Mouse (Mus musculus) G1E (cell line): ENCODE measurements around the gene Lmf1.

Experiments used
- CTCF ChIP-seq: IDR thresholded peaks from 2 replicates; pipeline ENCODE4 v1.5.1; 2012; ENCODE audit warnings: low read depth, low read length, inconsistent platforms, mixed read lengths
- GATA1 ChIP-seq: IDR thresholded peaks from 2 replicates; pipeline ENCODE4 v1.6.1; 2012; ENCODE audit warnings: borderline replicate concordance, low read length, inconsistent platforms, mixed read lengths
- GATA2 ChIP-seq: IDR thresholded peaks from 2 replicates; pipeline ENCODE4 v1.6.1; 2012; ENCODE audit warnings: low read depth, low read length, inconsistent platforms, borderline replicate concordance
- POLR2AphosphoS5 ChIP-seq: IDR thresholded peaks from 2 replicates; pipeline ENCODE4 v1.6.1; 2012; ENCODE audit warnings: low read depth, low read length, inconsistent platforms; ENCODE audit not compliant: insufficient replicate concordance
- TAL1 ChIP-seq: conservative IDR thresholded peaks from 2 replicates; pipeline ENCODE4 v1.6.1; 2012; ENCODE audit warnings: low read depth, low read length, inconsistent platforms, mixed read lengths

- TF ChIP-seq CTCF (peak; percentile 93), POLR2AphosphoS5 (no peak), TAL1 (no peak), GATA2 (no peak), GATA1 (no peak)
Observed at GRCm38 (mm10) chr17:25567745-25568144, 11.1 kb upstream of the Lmf1 start.
